Mouse (Mus musculus) left cerebral cortex, adult 8-10 months (tissue): ENCODE results near the gene Sap30l. TPM values are rescaled to one million over a fixed set of nuclear protein-coding genes. Genes with fewer than 3 reads are reported as not detected.

Experiments used
- DNase-seq, 2 experiments: peaks; one replicate each; pipeline ENCODE4 v3.0.0; 2022; ENCODE audit warnings: low spot score in 2 of 2
- total RNA-seq, 4 experiments: library from RNA; stranded (reverse); gene quantifications; 2 replicates each; pipeline ENCODE4 v1.2.4; 2022

The Sap30l gene
- total RNA-seq: 10 to 100 TPM; 46.3 to 50.7 (median 49.6) TPM

GRCm38 (mm10) chr11:57800971-57801765, at the start of gene Sap30l:
Sap30l (plus strand) TSS chr11:57801637.
- DNase-seq: peak; percentile 94

GRCm38 (mm10) chr11:57753538-57754203, 47.8 kb upstream of the Sap30l start:
- DNase-seq: no peak

GRCm38 (mm10) chr11:57758621-57759020, 42.8 kb upstream of the Sap30l start:
- no peak for DNase-seq

GRCm38 (mm10) chr11:57760509-57761058, 40.9 kb upstream of the Sap30l start:
- DNase-seq: no peak

- no peak for DNase-seq
Observed at GRCm38 (mm10) chr11:57761347-57761746, 40.1 kb upstream of the Sap30l start.

- DNase-seq: no peak
Observed at GRCm38 (mm10) chr11:57764124-57764523, 37.3 kb upstream of the Sap30l start.

GRCm38 (mm10) chr11:57766617-57767016, 34.8 kb upstream of the Sap30l start:
- no peak for DNase-seq

- no peak for DNase-seq
Observed at GRCm38 (mm10) chr11:57767171-57767570, 34.3 kb upstream of the Sap30l start.

- no peak for DNase-seq
Observed at GRCm38 (mm10) chr11:57770776-57771175, 30.7 kb upstream of the Sap30l start.

- no peak for DNase-seq
Observed at GRCm38 (mm10) chr11:57771676-57772075, 29.8 kb upstream of the Sap30l start.

GRCm38 (mm10) chr11:57773479-57773878, 28.0 kb upstream of the Sap30l start:
- DNase-seq: no peak

GRCm38 (mm10) chr11:57773936-57774335, 27.5 kb upstream of the Sap30l start:
- DNase-seq: no peak

GRCm38 (mm10) chr11:57775868-57776267, 25.6 kb upstream of the Sap30l start:
- no peak for DNase-seq

- no peak for DNase-seq
Observed at GRCm38 (mm10) chr11:57776546-57776945, 24.9 kb upstream of the Sap30l start.

GRCm38 (mm10) chr11:57778349-57778748, 23.1 kb upstream of the Sap30l start:
- no peak for DNase-seq

GRCm38 (mm10) chr11:57779824-57780223, 21.6 kb upstream of the Sap30l start:
- no peak for DNase-seq

- peak; percentile 19 to 40 for DNase-seq
Observed at GRCm38 (mm10) chr11:57786616-57787418, 14.6 kb upstream of the Sap30l start.

- DNase-seq: no peak
Observed at GRCm38 (mm10) chr11:57787913-57788312, 13.5 kb upstream of the Sap30l start.

GRCm38 (mm10) chr11:57790866-57791535, 10.4 kb upstream of the Sap30l start:
- DNase-seq: no peak

GRCm38 (mm10) chr11:57795086-57795485, 6.4 kb upstream of the Sap30l start:
- DNase-seq: no peak

GRCm38 (mm10) chr11:57797828-57798227, 3.6 kb upstream of the Sap30l start:
- no peak for DNase-seq
